Mouse (Mus musculus) c-Kit-positive CD71-negative TER-119-negative erythroid progenitor cells, embryonic 14.5 days (primary cell): ENCODE results near the gene Fam160b1.

Source experiments
- DNase-seq: peaks from one replicate; pipeline ENCODE4 v3.0.0-alpha.2; 2013; ENCODE audit warnings: low read depth

The Fam160b1 gene

DNA sequence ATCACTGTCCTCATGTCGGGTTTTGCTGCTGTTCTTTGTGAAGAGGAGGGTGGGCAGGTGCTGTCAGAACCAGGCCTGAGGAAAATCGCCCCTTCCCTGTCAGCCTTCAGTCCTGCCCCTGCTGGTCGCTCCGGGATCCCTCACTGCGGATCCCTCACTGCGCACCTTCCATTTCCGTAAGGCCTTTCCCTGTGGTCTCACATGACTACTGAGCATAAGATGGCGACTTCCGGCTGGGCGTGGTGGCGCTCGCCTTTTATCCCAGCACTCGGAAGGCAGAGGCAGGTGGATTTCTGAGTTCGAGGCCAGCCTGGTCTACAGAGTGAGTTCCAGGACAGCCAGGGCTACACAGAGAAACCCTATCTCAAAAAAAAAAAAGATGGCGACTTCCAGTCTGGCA is 64.8 kb downstream of the Fam160b1 start:
- DNase-seq: no peak

- DNase-seq: no peak
These were observed 66.4 kb downstream of the Fam160b1 start for GRCm38 (mm10) chr19:57426841-57427240.

- no peak for DNase-seq
These were observed 67.4 kb downstream of the Fam160b1 start for GRCm38 (mm10) chr19:57427756-57428438.

- no peak for DNase-seq
These were observed 68.2 kb downstream of the Fam160b1 start for GRCm38 (mm10) chr19:57428641-57429040.

- DNase-seq: no peak
These were observed 69.4 kb downstream of the Fam160b1 start for GRCm38 (mm10) chr19:57429926-57430325.

- DNase-seq: no peak
These were observed 71.0 kb downstream of the Fam160b1 start for GRCm38 (mm10) chr19:57431476-57431875.

GRCm38 (mm10) chr19:57434024-57434423 is 73.5 kb downstream of the Fam160b1 start:
- DNase-seq: no peak

DNA sequence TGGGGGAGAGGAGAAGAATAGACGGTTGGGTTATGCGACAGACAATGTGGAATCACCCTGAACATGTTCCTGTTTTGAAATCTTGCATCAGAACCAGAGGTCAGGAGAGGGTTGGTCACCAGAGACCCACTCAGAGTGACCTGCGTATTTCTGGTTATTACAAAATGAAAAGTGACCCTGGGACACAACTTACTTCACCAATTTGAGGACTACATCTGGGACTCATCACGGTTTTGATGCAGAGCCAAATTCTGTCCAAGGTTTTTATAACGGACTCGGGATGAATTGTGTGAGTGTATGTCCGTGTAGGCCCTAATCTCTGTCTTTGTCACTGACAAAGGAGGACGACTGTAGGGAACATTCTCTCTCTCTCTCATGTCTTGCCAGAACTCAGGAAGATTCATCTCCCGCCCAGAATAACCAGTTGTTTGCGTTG is 76.1 kb downstream of the Fam160b1 start:
- no peak for DNase-seq

DNA sequence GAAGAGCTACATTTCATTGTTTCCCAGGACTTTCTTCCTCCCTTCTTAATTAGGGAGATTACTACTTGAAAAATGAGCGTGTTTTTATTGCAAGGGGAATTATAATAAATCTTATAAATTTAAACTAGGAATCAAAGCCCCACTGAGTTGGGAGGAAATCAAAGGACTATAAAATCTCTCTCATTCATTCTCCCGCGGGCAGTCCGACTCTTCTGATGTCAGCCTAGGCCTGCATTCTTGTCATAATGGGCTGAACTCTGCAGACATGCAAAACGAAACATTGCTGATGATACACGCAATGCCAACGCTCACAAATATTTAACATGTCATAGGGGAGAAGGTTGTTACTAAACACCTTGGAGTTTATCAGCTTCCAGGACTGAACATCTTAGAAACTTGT is 76.6 kb downstream of the Fam160b1 start:
- DNase-seq: no peak
